Mouse (Mus musculus): Measurements from ENCODE around the gene Trak1.

Trak1 gene

DNA sequence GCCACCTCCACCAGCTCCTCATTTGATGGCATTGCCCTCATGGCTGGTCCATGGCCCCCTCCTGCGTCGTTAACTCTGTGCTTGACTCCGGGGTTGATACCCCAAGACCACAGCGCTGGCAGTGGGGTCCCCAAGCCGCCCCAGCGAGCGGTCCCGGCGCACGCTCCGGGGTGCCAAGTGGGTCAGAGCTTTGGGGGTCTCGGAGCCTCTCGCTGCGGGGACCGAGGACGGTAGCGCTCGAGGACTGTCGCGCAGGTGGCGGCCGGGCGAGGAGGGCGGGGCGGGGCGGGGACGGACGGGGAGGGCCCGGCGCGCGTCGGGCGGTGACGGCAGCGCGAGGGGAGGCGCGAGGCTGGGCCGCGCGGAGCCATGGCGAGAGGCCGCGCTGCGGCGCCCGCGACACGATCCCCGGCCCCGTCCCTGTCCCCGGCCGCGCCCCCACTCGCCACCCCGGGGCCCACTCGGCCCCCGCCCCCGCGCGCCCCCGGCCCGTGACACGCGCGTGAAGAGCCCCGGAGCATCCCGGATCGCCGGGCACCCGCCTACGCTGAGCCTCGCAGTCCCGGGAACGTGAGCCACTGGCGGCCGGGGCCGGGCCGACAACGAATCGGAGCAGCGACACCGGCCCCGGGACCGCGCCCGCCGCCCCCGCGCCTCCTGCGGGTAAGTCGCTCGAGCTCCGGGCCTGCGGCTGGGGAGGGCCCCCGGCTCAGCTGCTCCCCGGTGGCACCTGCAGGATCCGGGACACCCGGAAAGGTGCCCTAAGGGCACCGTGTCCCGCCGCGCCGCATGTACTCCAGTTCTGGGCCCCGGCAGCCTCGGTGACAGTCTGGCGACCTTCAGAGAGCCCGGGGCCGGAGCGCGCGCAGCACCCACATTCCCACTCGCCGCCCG, at the start of gene Trak1:
Gene Trak1 (plus strand): TSS at position 332 of the 894 bp plus-strand sequence.
- DNase-seq: peak; percentile 79 to 83

- peak; percentile 91 to 93 for DNase-seq
Measured at GRCm38 (mm10) chr9:121247956-121248775, 49.1 kb upstream of the Trak1 start.

DNA sequence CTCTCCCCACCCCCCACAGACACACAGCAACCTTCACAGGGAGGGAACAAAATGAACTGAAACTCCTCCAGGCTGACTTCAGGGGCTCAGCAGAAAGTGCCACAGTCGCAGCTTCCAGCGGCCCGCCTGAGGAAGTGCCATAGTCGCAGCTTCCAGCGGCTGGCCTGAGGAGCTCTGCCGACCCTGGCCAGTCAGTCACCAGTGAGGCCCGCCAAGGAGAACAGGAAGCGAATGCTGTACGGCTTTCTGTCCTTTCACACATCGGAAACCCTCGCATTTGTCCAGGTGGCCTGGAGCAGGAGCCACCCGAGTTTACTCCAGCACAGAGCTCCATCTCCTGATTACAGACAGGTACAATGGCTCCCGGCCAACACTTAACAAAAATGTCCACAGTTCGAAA, 47.5 kb upstream of the Trak1 start:
- no peak for DNase-seq

DNA sequence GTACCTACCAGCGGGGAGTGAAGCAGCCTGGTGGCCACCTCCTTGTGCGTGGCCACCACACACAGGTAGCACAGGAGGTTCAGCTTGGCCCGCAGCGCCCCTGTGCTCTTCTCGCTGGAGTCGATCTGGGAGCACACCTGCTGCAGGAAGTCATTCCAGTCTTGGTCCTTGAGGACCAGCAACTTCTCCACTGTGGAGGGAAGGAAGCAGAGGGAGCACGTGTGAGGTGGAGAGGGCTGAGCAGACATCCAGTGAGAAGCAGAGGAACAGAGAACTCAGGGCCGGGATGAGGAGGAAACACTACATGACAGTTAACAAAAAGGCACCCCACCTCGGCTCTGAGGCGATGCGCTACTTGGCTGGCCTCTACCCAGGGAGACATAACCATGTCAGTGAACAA, 46.4 kb upstream of the Trak1 start:
- DNase-seq: no peak

DNA sequence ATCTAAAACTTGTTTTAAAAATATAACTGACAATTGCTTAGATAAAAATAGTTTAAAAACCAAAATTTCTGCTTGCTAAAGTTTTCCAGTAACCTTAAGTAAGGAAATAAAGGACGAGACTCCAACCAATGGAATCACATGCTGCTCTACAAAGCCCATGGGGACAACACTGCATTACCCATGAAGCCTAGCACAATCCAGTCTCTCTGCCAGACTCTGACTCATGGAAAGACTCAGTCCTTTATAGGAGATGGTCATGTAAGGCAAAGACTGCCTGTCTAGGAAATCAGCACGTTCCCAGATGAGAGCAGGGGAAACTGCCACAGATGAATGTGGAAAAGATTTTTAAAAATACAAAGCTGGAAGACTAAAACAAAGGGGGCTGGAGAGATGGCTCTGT, 43.3 kb upstream of the Trak1 start:
- DNase-seq: no peak

DNA sequence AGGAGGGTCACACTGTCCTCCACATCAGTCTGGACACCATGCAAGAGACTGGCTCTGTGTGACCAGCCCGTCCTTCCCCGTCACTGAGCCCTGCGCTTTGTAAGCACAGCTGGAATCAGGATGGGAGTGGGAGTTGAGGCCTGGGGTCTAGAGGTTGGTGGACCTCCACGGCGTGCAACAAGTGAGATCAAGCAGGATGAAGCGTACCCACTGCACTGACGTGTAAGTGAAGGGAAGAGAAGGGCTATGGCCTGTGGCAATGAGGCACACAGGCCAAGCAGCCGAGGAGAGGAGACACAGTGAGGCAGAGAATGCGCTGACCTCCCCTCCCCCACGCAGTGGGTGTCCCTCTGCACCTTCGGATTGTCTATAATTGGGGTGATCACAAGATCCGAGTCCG, 42.5 kb upstream of the Trak1 start:
- no peak for DNase-seq

- no peak for DNase-seq
Measured at GRCm38 (mm10) chr9:121257106-121257505, 40.2 kb upstream of the Trak1 start.

GRCm38 (mm10) chr9:121265307-121265706, 32.0 kb upstream of the Trak1 start:
- DNase-seq: no peak

GRCm38 (mm10) chr9:121271149-121271548, 26.2 kb upstream of the Trak1 start:
- no peak for DNase-seq

DNA sequence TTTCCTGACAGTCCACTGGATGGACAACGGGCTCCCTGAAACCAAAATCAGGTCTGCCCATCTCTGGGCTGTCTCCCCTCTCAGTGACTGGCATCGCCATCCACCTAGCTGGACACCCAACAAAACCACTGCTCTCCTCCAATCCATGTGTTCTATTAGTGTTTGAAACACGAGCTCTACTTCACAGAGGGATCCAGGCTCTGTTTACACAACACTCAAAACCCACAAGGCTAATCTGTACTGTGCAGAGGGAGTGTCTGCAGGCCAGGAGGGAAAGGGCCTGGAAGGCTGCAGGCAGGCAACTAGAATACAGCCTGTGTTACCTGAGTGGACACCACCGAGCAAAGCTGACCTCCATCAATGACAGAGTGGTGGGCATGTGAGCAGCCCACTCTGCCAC, 25.7 kb upstream of the Trak1 start:
- DNase-seq: no peak

GRCm38 (mm10) chr9:121276745-121277117, 20.6 kb upstream of the Trak1 start:
- DNase-seq: peak in 1 of 2 experiments; percentile 17

DNA sequence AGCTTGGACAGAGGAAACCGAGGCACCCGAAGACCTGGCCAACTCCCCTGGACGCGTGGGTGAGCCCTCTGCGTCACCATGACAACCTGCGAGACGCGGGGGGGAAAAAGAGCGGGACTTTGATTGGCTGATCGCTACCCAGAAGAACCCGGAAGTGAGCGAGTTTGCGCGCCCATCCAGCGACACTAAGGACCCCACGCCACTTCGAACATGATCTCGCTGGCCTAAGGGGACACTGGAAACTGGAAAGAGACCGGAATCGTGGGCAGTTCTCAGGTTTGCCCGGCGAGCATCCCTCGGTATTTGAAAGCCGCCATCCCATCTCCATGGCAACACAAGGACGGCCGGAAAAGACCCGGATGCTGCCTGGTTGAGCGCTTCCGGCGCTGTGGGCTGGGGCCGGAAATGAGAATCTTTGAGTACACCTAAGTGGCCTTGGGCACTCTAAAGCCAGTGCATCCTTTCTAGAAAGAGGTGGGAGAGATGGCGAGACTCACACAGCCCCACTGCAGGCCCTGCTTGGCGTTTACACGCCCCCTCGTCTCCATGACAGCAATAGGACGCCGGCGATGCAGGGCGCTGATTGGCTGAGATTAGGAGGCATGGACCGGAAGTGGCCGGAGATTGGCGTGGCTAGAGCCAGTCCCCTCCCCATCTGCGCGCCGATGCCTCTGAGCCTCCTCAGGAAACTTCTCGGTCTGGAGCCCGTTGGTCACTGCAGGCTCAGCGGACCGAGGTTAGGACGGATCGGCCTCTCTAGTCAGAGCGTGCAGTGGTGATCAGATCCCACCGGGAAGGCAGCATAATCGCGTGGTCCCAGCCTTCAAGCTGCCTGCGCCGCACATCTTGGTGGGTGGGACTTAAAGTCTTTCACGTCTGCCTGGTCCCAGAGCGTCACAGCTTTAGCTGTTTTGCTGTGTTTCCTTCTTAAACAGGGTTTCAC, 19.9 kb upstream of the Trak1 start, which contains the start of gene Ulk4:
Gene Ulk4 (minus strand): TSS at position 80 of the 943 bp plus-strand sequence.
- DNase-seq: peak; percentile 94 to 96

- DNase-seq: peak in 1 of 2 experiments; percentile 37
Measured at GRCm38 (mm10) chr9:121279216-121279615, 18.1 kb upstream of the Trak1 start.

DNA sequence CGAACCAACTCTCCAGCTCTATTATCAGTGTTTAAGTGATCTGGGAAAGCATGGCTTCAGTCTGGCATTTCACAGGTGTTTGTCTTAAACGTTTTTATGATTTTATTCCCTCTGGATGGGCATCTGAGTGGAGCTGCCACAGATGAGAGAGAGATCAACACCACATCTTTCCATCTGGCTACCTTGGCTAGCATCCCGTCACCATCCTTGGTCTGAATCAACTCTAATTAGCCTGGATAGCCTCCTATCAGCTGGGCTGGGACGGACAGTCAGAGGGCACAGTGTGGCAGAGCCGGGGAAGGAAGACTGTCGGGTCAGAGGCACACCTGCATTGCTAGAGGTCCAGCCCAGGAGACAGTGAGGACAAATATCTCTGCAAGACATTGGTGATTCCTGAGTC, 15.4 kb upstream of the Trak1 start:
- peak; percentile 41 to 55 for DNase-seq

GRCm38 (mm10) chr9:121283620-121284185, 13.6 kb upstream of the Trak1 start:
- peak; percentile 39 to 60 for DNase-seq

DNA sequence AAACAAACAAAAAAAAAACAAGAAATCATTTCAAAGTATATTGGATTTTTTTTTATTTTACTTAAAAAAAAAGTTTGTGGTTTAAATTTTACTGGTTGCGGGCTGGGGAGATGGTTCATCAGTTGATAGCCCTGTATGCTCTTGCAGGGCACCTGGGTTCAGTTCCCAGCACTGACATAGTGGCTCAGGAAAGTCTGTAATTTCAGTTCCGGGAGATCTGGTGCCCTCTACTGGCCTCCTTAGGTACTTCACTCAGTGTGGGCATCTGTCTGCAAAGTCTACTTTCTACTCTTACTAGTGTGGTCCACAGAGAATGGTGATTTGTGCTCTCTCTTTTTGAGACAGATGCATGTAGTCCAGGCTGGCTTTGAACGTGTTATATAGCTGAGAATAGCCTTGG, 12.9 kb upstream of the Trak1 start:
- DNase-seq: peak; percentile 60 to 67

- DNase-seq: peak; percentile 79
Measured at GRCm38 (mm10) chr9:121285341-121286324, 11.7 kb upstream of the Trak1 start.

GRCm38 (mm10) chr9:121286325-121286901, 10.9 kb upstream of the Trak1 start:
- no peak for DNase-seq

GRCm38 (mm10) chr9:121291275-121291674, 6.0 kb upstream of the Trak1 start:
- DNase-seq: no peak

DNA sequence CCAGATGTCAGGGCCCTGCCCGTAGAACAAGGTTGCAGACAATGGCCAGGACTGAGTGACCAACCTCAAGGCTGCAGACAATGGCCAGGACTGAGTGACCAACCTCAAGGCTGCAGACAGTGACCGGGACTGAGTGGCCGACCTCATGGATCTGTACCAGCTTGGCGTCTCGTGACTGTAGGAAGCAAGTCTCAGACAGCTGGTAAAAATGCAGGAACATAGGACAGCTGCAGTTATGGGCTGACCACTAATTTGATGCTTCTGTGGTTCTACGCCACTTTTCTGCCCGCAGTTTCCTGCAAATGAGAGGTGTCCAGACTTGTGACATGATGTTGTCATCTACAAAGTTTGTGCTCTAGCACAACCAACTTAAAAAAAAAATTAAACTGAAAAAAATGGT, 4.1 kb upstream of the Trak1 start:
- no peak for DNase-seq

All from cerebellum, postnatal 10 days (tissue).